Mouse (Mus musculus): ENCODE results near the gene Gja6. TPM values are rescaled to one million over a fixed set of nuclear protein-coding genes. Genes with fewer than 3 reads are reported as not detected.

The Gja6 gene
- total RNA-seq (2014; rRNA removed) (0.22 and 1.6 TPM in 2 replicates), polyA plus RNA-seq (2015; fragmentation: Nextera tagmentation; extraction: Ambion mirVana) (0.11 and 0.25 TPM in 2 replicates)

DNA sequence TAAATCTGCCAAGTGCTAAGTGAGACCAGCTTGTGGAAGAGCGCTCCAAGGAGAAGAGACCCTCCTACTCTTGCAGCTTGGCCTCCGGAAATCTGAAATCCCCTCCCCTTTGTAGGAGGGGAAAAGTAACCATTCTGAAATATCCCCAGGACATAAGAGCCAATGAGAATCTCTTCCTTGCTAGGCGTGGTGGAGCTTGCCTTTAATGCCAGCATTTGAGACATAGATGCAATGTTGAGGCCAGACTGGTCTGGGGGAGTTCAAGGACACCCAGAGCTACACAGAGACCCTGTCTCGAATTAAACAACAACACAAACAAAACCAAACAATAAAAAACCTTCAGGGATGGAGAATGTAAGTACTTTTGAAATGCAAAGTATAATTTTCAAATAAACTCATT is at the start of gene Gja6:
Gene Gja6, minus strand, starts transcription at position 101 of the 400 bp plus-strand sequence.
- H3K9ac ChIP-seq (replicated peaks; ENCODE audit: low read length): no peak within 1 kb of the TSS
- TF ChIP-seq CTCF (IDR thresholded peaks at IDR 0.05; ENCODE audit: low read depth): no peak
- H3K4me1 ChIP-seq (ENCODE audit: insufficient read depth, low read length): no peaks in the 10 kb centered on the region
- no peaks in the 10 kb centered on the region for H3K36me3 ChIP-seq (ENCODE audit: insufficient read depth, low read length)
- no peak within 1 kb of the TSS for H3K4me3 ChIP-seq (ENCODE audit: low read length)
- H3K27ac ChIP-seq: no peak within 1 kb of the TSS
- DNase-seq (ENCODE audit: low spot score): no peak
- 74% methylated on average over 4 of the region's 4 CpGs for WGBS
- no peak for ATAC-seq
- H3K4me2 ChIP-seq (ENCODE audit: low read depth, low read length): no peak within 1 kb of the TSS
- H3K9me3 ChIP-seq (ENCODE audit: low read length): no peaks in the 10 kb centered on the region
- no peaks in the 10 kb centered on the region for H3K27me3 ChIP-seq (ENCODE audit: insufficient read depth, low read length)

DNA sequence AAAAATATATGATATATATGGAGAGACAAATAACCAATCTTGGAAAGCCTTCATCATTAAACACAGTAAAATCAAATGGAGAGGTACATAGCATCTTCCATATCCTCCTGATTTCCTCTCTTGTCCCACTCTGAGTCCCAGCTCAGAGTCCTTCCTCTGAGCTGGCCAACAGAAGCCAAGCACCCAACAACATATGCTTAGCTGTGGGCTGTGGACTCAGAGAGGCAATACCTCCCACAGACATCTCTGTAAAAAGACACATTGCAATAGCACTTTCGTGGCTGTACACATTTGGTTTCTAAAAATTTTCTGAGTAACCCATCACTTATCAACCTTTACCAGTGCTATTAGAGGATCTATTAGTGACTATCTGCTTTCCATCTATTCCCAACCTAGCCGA is 42.7 kb upstream of the Gja6 start:
- Histone ChIP-seq H3K9ac (replicated peaks; ENCODE audit: low read length) (no peak overlapping the region), H3K4me2 (ENCODE audit: low read depth, low read length) (no peak overlapping the region), H3K4me1 (ENCODE audit: insufficient read depth, low read length) (no peaks in the 10 kb centered on the region), H3K36me3 (ENCODE audit: insufficient read depth, low read length) (no peaks in the 10 kb centered on the region), H3K27ac (no peak overlapping the region), H3K4me3 (ENCODE audit: low read length) (no peak overlapping the region), H3K9me3 (ENCODE audit: low read length) (no peaks in the 10 kb centered on the region), H3K27me3 (ENCODE audit: insufficient read depth, low read length) (no peaks in the 10 kb centered on the region)
- ATAC-seq (no peak), DNase-seq (ENCODE audit: low spot score) (no peak)
- WGBS: 94% methylated on average over 2 of the region's 2 CpGs
- no peak for TF ChIP-seq CTCF (IDR thresholded peaks at IDR 0.05; ENCODE audit: low read depth)

DNA sequence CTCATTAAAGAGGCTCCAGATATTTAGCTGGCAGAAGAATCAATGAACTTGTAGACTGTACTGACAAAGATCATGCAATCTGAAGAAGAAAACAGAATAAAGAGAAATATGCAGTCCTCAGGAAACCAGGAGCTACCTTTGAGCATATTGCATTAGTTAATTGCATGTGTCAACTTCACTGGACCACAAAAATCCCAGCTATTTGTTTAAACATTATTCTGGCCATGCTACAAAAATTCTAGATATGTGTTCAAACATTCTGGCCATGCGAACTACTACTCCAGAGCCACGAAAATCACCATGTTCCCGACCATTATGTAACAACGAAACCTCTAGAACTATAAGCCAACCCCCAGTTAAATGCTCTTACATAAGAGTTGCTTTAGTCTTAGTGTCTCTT is 37.9 kb upstream of the Gja6 start:
- ATAC-seq: no peak

DNA sequence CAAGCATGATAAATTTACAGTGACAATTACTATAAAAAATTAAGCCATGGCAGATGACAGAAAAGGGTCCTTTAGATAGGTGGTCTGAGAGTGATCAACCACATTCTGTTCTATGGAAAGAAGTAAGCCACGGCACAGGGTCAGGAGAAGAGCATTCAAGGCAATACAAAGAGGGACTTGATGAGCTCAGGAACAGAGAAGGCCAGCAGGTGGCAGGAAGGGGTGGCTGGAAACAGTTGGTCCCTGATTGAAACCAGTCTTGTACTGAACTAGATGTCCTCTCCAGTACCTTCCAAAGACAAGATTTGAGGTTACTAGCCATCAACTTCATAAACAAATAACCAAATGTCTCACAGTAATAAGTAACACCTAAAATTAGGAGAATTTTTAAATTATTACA is 28.7 kb upstream of the Gja6 start:
- H3K4me3 ChIP-seq (ENCODE audit: low read length): no peak overlapping the region
- ATAC-seq (no peak), DNase-seq (ENCODE audit: low spot score) (no peak)
- no peak overlapping the region for H3K4me2 ChIP-seq (ENCODE audit: low read depth, low read length)
- WGBS: 48% methylated on average over 1 of the region's 1 CpGs
- no peak overlapping the region for H3K27ac ChIP-seq
- H3K36me3 ChIP-seq (ENCODE audit: insufficient read depth, low read length): no peaks in the 10 kb centered on the region
- no peak overlapping the region for H3K9ac ChIP-seq (replicated peaks; ENCODE audit: low read length)
- no peaks in the 10 kb centered on the region for H3K27me3 ChIP-seq (ENCODE audit: insufficient read depth, low read length)
- TF ChIP-seq CTCF (IDR thresholded peaks at IDR 0.05; ENCODE audit: low read depth): no peak
- H3K4me1 ChIP-seq (ENCODE audit: insufficient read depth, low read length): no peaks in the 10 kb centered on the region
- H3K9me3 ChIP-seq (ENCODE audit: low read length): no peaks in the 10 kb centered on the region

More for the DNA sequence above, 37.9 kb upstream of the Gja6 start:
- WGBS: 83% methylated on average over 4 of the region's 4 CpGs
- H3K4me3 ChIP-seq (ENCODE audit: low read length): no peak overlapping the region
- no peaks in the 10 kb centered on the region for H3K9me3 ChIP-seq (ENCODE audit: low read length)
- H3K36me3 ChIP-seq (ENCODE audit: insufficient read depth, low read length): no peaks in the 10 kb centered on the region
- no peak overlapping the region for H3K9ac ChIP-seq (replicated peaks; ENCODE audit: low read length)
- no peak overlapping the region for H3K4me2 ChIP-seq (ENCODE audit: low read depth, low read length)
- no peak overlapping the region for H3K27ac ChIP-seq
- TF ChIP-seq CTCF (IDR thresholded peaks at IDR 0.05; ENCODE audit: low read depth): no peak
- DNase-seq (ENCODE audit: low spot score): no peak
- H3K4me1 ChIP-seq (ENCODE audit: insufficient read depth, low read length): no peaks in the 10 kb centered on the region
- H3K27me3 ChIP-seq (ENCODE audit: insufficient read depth, low read length): no peaks in the 10 kb centered on the region

DNA sequence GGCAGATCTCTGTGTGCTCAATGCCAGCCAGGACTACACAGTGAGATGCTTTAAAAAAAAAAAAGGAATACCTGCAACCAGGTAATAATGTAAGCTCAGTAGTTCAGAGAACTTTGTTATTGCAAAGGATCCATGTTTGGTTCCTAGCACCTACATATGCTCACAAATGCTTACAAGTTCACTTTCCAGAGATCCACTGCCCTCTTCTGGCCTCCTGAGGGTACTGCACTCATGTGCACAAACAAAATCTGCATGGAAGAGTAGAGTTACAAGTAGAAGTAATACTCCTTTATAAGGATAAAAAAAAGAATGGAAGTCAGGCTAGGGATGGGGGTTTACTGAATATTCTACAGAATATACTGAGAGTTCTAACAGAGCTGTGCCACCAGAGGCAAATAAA is 23.8 kb upstream of the Gja6 start:
- Histone ChIP-seq H3K27me3 (ENCODE audit: insufficient read depth, low read length) (no peaks in the 10 kb centered on the region), H3K36me3 (ENCODE audit: insufficient read depth, low read length) (no peaks in the 10 kb centered on the region), H3K4me1 (ENCODE audit: insufficient read depth, low read length) (no peaks in the 10 kb centered on the region), H3K9me3 (ENCODE audit: low read length) (no peaks in the 10 kb centered on the region), H3K9ac (replicated peaks; ENCODE audit: low read length) (no peak overlapping the region), H3K27ac (no peak overlapping the region), H3K4me3 (ENCODE audit: low read length) (no peak overlapping the region), H3K4me2 (ENCODE audit: low read depth, low read length) (no peak overlapping the region)
- DNase-seq (ENCODE audit: low spot score) (no peak), ATAC-seq (no peak)
- TF ChIP-seq CTCF (IDR thresholded peaks at IDR 0.05; ENCODE audit: low read depth): peak; percentile 34

DNA sequence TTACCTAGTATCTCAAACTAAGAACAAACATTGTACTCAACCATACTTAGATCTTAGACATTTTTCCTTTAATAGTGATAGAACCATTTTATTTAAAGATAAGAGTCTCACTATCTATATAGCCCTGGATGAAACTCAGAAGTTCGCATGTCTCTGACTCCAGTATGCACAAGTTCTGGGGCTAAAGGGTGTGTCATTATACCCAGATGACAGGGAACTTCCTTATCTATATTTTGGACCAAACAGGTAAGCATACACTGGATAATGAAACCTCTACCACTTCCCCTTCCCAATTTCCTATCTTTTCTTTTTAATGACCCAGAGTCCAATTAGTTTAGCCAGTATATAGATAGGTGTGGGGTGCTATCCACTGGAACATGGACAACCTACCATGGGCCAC is 22.0 kb upstream of the Gja6 start:
- no peaks in the 10 kb centered on the region for H3K36me3 ChIP-seq (ENCODE audit: insufficient read depth, low read length)
- no peak for TF ChIP-seq CTCF (IDR thresholded peaks at IDR 0.05; ENCODE audit: low read depth)
- no peaks in the 10 kb centered on the region for H3K27me3 ChIP-seq (ENCODE audit: insufficient read depth, low read length)
- H3K9me3 ChIP-seq (ENCODE audit: low read length): no peaks in the 10 kb centered on the region
- H3K4me1 ChIP-seq (ENCODE audit: insufficient read depth, low read length): no peaks in the 10 kb centered on the region
- ATAC-seq: no peak
- no peak overlapping the region for H3K9ac ChIP-seq (replicated peaks; ENCODE audit: low read length)
- no peak overlapping the region for H3K4me3 ChIP-seq (ENCODE audit: low read length)
- no peak overlapping the region for H3K4me2 ChIP-seq (ENCODE audit: low read depth, low read length)
- 71% methylated on average over 1 of the region's 1 CpGs for WGBS
- H3K27ac ChIP-seq: no peak overlapping the region
- DNase-seq (ENCODE audit: low spot score): no peak

DNA sequence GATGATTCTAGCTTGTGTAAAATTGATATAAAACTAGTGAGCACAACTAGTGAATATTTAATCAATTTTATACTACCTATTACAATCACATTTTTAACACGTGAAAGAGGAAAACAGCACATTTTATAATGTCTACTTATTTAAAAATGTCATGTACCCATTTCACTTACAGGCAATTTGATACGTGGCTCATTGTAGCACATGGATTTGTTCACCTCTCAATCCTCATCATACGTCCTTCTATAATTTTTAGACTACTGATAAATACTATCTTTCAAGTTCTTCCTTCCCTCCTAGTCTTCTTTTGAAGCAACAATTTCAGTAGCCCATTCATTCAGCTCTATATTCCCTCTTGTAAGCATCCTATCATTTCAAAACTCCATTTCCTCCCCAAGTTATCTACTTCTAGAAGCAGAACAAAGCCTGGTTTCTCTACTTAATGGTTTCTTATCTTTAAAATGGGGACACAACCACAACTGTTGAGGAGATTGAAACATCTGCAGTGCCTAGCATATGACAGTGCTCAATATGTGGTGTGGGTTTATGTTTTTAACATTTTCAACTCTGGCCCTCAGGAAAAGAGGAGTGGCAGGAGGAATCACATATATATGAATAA is 12.3 kb upstream of the Gja6 start:
- Histone ChIP-seq H3K4me1 (ENCODE audit: insufficient read depth, low read length) (no peaks in the 10 kb centered on the region), H3K9ac (replicated peaks; ENCODE audit: low read length) (no peak overlapping the region), H3K36me3 (ENCODE audit: insufficient read depth, low read length) (no peaks in the 10 kb centered on the region), H3K27me3 (ENCODE audit: insufficient read depth, low read length) (no peaks in the 10 kb centered on the region), H3K9me3 (ENCODE audit: low read length) (no peaks in the 10 kb centered on the region), H3K27ac (no peak overlapping the region), H3K4me3 (ENCODE audit: low read length) (no peak overlapping the region), H3K4me2 (ENCODE audit: low read depth, low read length) (no peak overlapping the region)
- WGBS: 85% methylated on average over 3 of the region's 3 CpGs
- DNase-seq (ENCODE audit: low spot score) (no peak), ATAC-seq (no peak)
- no peak for TF ChIP-seq CTCF (IDR thresholded peaks at IDR 0.05; ENCODE audit: low read depth)

All from hindbrain, postnatal 0 days (tissue).